Mouse (Mus musculus) urinary bladder, postnatal 36 days (tissue): ENCODE results near the gene Aknad1.

Experiments used
- DNase-seq, 2 experiments: peaks; one replicate each; pipeline ENCODE4 v3.0.0; 2022; ENCODE audit warnings: low spot score in 2 of 2, mixed read lengths in 1 of 2

Gene Aknad1

DNA sequence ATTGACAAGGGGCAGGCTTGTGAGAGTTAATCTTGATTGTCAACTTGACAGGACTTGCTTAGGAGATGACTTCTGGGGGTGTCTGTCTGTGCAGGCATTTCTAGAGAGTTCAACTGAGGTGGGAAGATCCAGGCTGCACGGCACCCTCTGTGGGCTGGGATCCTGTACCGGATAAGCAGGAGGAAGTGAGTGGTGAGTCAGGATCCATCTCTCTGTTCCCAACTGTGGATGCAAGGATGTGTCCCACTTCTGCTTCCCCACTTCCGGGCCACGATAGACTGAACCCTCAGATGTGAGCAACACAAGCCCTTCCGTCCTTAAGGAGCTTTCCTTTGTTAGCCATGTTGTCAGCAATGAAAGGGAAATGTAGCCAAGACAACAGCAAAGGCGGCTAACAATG, 47.1 kb downstream of the Aknad1 start:
- DNase-seq = no peak

- DNase-seq = no peak
Observed at GRCm38 (mm10) chr3:108787754-108788454, 48.4 kb downstream of the Aknad1 start.

DNA sequence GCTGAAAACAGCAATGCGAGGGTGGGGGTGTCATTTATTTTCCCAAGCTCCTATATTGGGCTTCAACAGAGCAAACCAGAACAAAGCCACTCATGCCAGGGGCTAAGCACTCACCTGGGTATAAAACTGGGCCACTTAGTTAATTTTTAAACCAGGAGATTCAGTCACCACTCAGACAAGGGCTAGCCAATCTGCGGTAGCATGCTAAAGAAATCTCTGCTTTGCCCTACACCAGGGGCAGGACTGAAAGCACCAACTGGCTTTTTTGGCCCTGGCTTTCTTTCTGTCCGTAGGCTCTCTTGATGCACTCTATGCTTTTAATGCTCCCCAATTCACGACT, 49.0 kb downstream of the Aknad1 start:
- DNase-seq = no peak

DNA sequence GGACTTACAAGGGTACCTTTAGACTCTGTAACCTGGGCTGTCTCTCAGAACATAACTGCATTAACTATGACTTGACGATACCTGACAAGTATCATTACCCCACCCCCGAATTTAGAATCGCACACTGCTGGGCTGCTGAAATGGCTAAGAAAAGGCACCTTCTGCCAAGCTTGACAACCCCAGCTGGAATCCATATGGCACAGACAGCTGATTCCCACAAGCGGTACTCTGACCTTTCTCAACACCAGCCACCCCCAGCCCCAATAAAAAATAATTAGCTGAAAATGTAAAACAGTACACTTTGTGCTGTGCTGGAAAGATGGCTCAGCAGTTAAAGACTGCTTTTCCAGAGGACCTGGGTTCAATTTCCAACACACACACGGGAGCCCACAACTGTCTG, 49.8 kb downstream of the Aknad1 start:
- DNase-seq = no peak

DNA sequence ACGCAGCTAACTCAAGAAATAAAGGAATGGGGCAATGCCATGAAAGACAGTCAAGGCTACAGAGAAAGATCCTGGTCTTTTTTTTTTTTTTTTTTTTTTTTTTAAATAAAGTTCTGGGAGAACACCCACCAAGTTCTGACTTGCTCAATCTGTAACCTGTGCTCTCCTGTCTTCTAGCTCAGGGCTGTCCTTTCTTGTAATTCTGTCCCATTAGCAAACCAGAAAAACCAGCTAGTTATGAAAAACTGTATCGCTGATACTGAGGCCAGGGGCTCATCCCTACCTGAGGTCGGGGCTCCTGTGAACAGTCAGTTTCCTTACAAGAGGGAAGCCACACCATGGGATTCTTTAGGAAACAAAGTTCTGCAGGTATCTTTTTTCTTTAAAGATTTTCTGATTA, 51.0 kb downstream of the Aknad1 start:
- no peak for DNase-seq

GRCm38 (mm10) chr3:108791054-108791706, 51.7 kb downstream of the Aknad1 start:
- DNase-seq = no peak

- no peak for DNase-seq
Observed at GRCm38 (mm10) chr3:108792420-108792819, 53.0 kb downstream of the Aknad1 start.

- no peak for DNase-seq
Observed at GRCm38 (mm10) chr3:108794780-108795179, 55.3 kb downstream of the Aknad1 start.

DNA sequence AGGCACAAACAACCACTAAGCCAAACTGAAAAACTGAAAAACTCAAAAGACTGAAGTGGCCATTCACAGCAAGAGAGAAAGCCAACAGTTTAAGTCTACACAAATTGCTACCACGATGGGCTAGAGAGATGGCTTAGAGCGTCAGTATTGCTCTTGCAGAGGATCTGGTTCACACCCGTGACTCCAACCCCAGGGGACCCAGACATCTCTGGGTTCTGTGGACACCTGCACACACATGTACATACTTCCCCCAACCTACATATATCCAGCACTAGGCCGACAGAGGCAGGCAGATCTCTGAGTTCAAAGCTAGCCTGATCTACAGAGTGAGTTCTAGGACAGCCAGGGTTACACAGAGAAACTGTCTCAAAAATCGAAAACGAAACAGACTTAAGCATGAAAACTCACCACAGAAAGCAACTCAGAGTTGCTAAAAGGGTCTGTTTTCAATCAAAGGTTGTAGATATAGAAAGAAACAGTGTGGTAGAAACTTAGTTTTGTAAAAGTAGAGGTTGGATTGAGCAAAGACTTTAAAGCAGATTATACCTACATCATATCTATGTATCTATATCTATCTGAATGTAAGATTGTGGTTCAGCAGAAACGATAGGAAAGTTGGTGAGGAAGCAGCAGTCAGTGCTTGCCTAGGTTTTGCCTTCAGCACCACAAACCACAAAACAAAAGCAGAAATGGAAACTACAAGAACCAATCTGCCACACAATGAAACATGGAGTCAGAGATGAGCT, 56.3 kb downstream of the Aknad1 start:
- DNase-seq = no peak

DNA sequence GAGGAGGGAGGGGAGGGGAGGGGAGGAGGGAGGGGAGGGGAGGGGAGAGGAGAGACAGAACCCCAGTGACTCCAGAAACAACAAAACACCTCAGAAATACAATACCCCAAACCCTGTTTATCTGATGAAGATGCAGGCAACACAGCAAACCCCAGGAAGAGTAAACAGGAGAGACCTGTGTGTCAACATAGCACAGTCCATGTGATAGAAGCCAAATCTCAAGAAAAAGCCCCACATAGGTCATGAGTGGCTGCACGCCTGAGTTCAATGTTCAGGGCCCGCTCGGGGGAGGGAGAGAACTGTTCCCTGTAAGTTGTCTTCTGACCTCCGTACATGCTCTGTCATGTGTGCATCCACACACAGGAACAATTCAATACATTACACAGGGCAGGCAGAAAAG, 56.9 kb downstream of the Aknad1 start:
- DNase-seq = no peak

GRCm38 (mm10) chr3:108797723-108798122, 58.3 kb downstream of the Aknad1 start:
- no peak for DNase-seq

- no peak for DNase-seq
Observed at GRCm38 (mm10) chr3:108798375-108798774, 58.9 kb downstream of the Aknad1 start.

DNA sequence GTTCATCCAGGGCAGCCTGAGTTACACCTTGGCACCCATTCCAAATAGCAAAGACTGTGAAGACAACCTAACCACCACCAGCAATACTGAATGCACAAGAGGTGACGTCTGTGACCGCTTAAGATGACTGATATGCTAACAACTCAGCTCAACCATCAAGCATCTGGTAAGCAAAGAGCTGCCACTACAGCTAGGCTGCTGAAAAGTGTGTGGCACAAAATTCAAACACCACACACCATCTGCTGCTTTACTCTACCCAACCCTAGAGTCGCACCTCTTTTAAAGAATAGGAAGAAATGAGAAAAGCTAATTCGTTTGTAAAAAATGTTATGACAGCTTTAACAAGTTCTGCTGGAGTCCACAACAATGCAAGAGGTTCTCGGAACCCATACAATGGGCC, 66.2 kb downstream of the Aknad1 start:
- DNase-seq = no peak

DNA sequence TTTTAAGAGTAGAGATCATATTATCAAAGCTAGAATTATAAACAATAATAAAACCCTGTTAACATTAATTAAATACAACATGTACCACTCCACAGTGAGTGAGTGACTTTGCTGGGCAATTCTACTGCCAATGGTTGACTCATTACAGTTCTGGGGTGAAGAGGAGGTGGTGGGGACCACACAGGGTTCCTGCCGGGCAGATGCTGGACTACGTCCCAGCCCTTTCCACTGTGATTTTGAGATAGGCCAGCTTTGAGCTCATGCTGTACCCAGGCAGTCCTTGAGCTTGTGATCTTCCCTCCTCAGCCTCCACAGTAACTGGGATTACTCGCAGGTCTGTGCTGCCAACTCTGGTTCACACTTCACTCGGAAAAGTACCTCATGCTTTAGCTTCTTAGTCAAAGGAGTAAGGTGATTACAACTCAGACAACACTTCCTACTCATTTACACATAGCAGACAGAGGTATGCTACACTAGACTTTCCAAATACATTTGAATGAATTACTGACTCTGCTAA, 71.3 kb downstream of the Aknad1 start:
- no peak for DNase-seq

- DNase-seq = no peak
Observed at GRCm38 (mm10) chr3:108815631-108816030, 76.2 kb downstream of the Aknad1 start.

GRCm38 (mm10) chr3:108830493-108830892, 91.0 kb downstream of the Aknad1 start:
- no peak for DNase-seq

GRCm38 (mm10) chr3:108831750-108832149, 92.3 kb downstream of the Aknad1 start:
- no peak for DNase-seq
